Mouse (Mus musculus): ENCODE measurements around the gene Aass.

DNA sequence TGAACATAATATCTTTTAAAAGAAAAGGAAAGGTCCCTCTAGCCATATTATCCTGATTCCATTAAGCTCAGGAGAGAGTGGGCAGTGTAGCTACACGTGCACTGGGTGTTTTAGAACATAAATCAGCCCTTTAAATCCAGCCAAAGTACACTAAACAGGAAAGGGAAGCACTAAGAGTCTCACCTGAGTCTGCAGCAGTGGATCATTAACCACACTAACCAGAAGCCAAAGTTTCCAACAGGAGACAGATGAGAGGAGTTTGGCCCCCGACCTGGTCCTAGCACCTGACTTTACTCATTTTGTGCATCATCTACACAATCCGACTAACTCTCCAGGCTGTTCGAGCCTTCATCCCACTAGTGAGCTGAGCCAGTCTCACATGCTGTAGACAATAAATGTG, 1.8 kb downstream of the Aass start:
- no peak for TF ChIP-seq CTCF (IDR thresholded peaks at IDR 0.05; ENCODE audit: control insufficient read depth, insufficient read depth, low read length)
- TF ChIP-seq POLR2A (IDR thresholded peaks at IDR 0.05; ENCODE audit: borderline replicate concordance, control insufficient read depth, low read depth, low read length) = no peak

Measured in bone marrow, adult 2 months (tissue).